Mouse (Mus musculus): ENCODE measurements at regions not wholly inside any gene's neighbourhood (a gene's known extent, or its start where the extent isn't known, plus 50 kb on each side); places are given as distances from the start of the nearest gene placed in this dataset.

GRCm38 (mm10) chr15:102797020-102797618 is 75.1 kb upstream of the Calcoco1 start:
- TF ChIP-seq CTCF (IDR thresholded peaks at IDR 0.05; ENCODE audit: low read depth, low read length) (no peak), POLR2A (IDR thresholded peaks at IDR 0.05; ENCODE audit: borderline replicate concordance, low read depth, low read length) (no peak)
